Mouse (Mus musculus): ENCODE measurements around the gene Olfr728. TPM values are rescaled to one million over a fixed set of nuclear protein-coding genes. Genes with fewer than 3 reads are reported as not detected.

Gene Olfr728
- not detected in 2 replicates for polyA plus RNA-seq (2012; rRNA removed)

- TF ChIP-seq POLR2A (IDR thresholded peaks at IDR 0.05; ENCODE audit: borderline replicate concordance, extremely low read depth, insufficient read depth, insufficient read length, poor library complexity, severe bottlenecking) (no peak), CTCF (IDR thresholded peaks at IDR 0.05; ENCODE audit: borderline replicate concordance, extremely low read depth, insufficient read depth, insufficient read length) (no peak)
These were observed at the start of gene Olfr728 for GRCm38 (mm10) chr14:50142580-50142979. TSS of gene Olfr728 (minus strand) at chr14:50142680.

GRCm38 (mm10) chr14:50188098-50188497, 45.6 kb upstream of the Olfr728 start, which contains the start of gene Olfr730:
TSS of gene Olfr730 (minus strand) at chr14:50188198.
- no peak for DNase-seq (ENCODE audit: low read depth)

More at GRCm38 (mm10) chr14:50142580-50142979, at the start of gene Olfr728:
- no peak for DNase-seq (ENCODE audit: low read depth)

GRCm38 (mm10) chr14:50152810-50153209, 10.3 kb upstream of the Olfr728 start, which contains the start of gene Olfr729:
TSS of gene Olfr729 (minus strand) at chr14:50152910.
- no peak for DNase-seq (ENCODE audit: low read depth)
- TF ChIP-seq CTCF (IDR thresholded peaks at IDR 0.05; ENCODE audit: borderline replicate concordance, extremely low read depth, insufficient read depth, insufficient read length) (no peak), POLR2A (IDR thresholded peaks at IDR 0.05; ENCODE audit: borderline replicate concordance, extremely low read depth, insufficient read depth, insufficient read length, poor library complexity, severe bottlenecking) (no peak)

More at GRCm38 (mm10) chr14:50188098-50188497, 45.6 kb upstream of the Olfr728 start, which contains the start of gene Olfr730:
- TF ChIP-seq CTCF (IDR thresholded peaks at IDR 0.05; ENCODE audit: borderline replicate concordance, extremely low read depth, insufficient read depth, insufficient read length) = no peak
- no peak for TF ChIP-seq POLR2A (IDR thresholded peaks at IDR 0.05; ENCODE audit: borderline replicate concordance, extremely low read depth, insufficient read depth, insufficient read length, poor library complexity, severe bottlenecking)

- DNase-seq (ENCODE audit: low read depth) = no peak
- TF ChIP-seq CTCF (IDR thresholded peaks at IDR 0.05; ENCODE audit: borderline replicate concordance, extremely low read depth, insufficient read depth, insufficient read length) (no peak), POLR2A (IDR thresholded peaks at IDR 0.05; ENCODE audit: borderline replicate concordance, extremely low read depth, insufficient read depth, insufficient read length, poor library complexity, severe bottlenecking) (no peak)
These were observed 19.6 kb downstream of the Olfr728 start, which contains the start of gene Olfr727 for GRCm38 (mm10) chr14:50122886-50123285. TSS of gene Olfr727 (plus strand) at chr14:50123186.

- no peak for TF ChIP-seq POLR2A (IDR thresholded peaks at IDR 0.05; ENCODE audit: borderline replicate concordance, extremely low read depth, insufficient read depth, insufficient read length, poor library complexity, severe bottlenecking)
- no peak for TF ChIP-seq CTCF (IDR thresholded peaks at IDR 0.05; ENCODE audit: borderline replicate concordance, extremely low read depth, insufficient read depth, insufficient read length)
- no peak for DNase-seq (ENCODE audit: low read depth)
These were observed 51.6 kb downstream of the Olfr728 start, which contains the start of gene Olfr726 for GRCm38 (mm10) chr14:50090853-50091252. TSS of gene Olfr726 (minus strand) at chr14:50090953.

Other genes starting within 250 kb of the Olfr728 start
- not detected in 2 replicates for gene Olfr722, start 240.7 kb downstream of the Olfr728 start, polyA plus RNA-seq (2012; rRNA removed)
- not detected in 2 replicates for gene Olfr723, start 210.9 kb downstream of the Olfr728 start, polyA plus RNA-seq (2012; rRNA removed)
- gene Olfr724, start 179.4 kb downstream of the Olfr728 start, polyA plus RNA-seq (2012; rRNA removed) = not detected in 2 replicates
- gene Olfr725, start 102.3 kb downstream of the Olfr728 start, polyA plus RNA-seq (2012; rRNA removed) = not detected in 2 replicates
- gene Olfr726, start 51.7 kb downstream of the Olfr728 start, polyA plus RNA-seq (2012; rRNA removed) = not detected in 2 replicates
- not detected in 2 replicates for gene Olfr727, start 19.5 kb downstream of the Olfr728 start, polyA plus RNA-seq (2012; rRNA removed)
- not detected in 2 replicates for gene Olfr729, start 10.2 kb upstream of the Olfr728 start, polyA plus RNA-seq (2012; rRNA removed)
- gene Olfr730, start 45.5 kb upstream of the Olfr728 start, polyA plus RNA-seq (2012; rRNA removed) = not detected in 2 replicates
- not detected in 2 replicates for gene Olfr731, start 99.2 kb upstream of the Olfr728 start, polyA plus RNA-seq (2012; rRNA removed)
- not detected in 2 replicates for gene Olfr732, start 141.5 kb upstream of the Olfr728 start, polyA plus RNA-seq (2012; rRNA removed)
- gene Olfr733, start 158.8 kb upstream of the Olfr728 start, polyA plus RNA-seq (2012; rRNA removed) = not detected in 2 replicates
- gene Olfr734, start 184.1 kb upstream of the Olfr728 start, polyA plus RNA-seq (2012; rRNA removed) = not detected in 2 replicates
- gene Olfr735, start 206.2 kb upstream of the Olfr728 start, polyA plus RNA-seq (2012; rRNA removed) = not detected in 2 replicates
- not detected in 2 replicates for gene Tlr11, start 215.2 kb upstream of the Olfr728 start, polyA plus RNA-seq (2012; rRNA removed)
- not detected in 2 replicates for gene Olfr736, start 238.5 kb upstream of the Olfr728 start, polyA plus RNA-seq (2012; rRNA removed)